Mouse (Mus musculus): ENCODE measurements at regions not wholly inside any gene's neighbourhood (a gene's known extent, or its start where the extent isn't known, plus 50 kb on each side); places are given as distances from the start of the nearest gene placed in this dataset.

GRCm38 (mm10) chr19:27066449-27067181, 149.7 kb upstream of the Vldlr start:
- TF ChIP-seq POLR2A (IDR thresholded peaks at IDR 0.05; ENCODE audit: control insufficient read depth, extremely low read depth, insufficient read depth, low read length, poor library complexity) (no peak), CTCF (IDR thresholded peaks at IDR 0.05; ENCODE audit: borderline replicate concordance, control insufficient read depth, extremely low read depth, insufficient read depth, low read length, poor library complexity) (no peak)

All from thymus, adult 2 months (tissue).